Mouse (Mus musculus): ENCODE results near the gene Disp3. TPM values are rescaled to one million over a fixed set of nuclear protein-coding genes. Genes with fewer than 3 reads are reported as not detected.

Disp3 gene
- polyA plus RNA-seq, 1 experiment from 2014 or later: 0.17 TPM

- Histone ChIP-seq H3K27me3 (ENCODE audit: control insufficient read depth, insufficient read depth, low read depth, low read length) (0 out of 2 replicates have a peak, but pooled peaks cover 2% of the 10 kb centered on the region), H3K36me3 (ENCODE audit: control insufficient read depth, insufficient read depth) (no peaks in the 10 kb centered on the region), H3K9me3 (replicated peaks; ENCODE audit: control insufficient read depth, low read length) (no peaks in the 10 kb centered on the region), H3K4me2 (ENCODE audit: low read depth, low read length) (no peak overlapping the region), H3K9ac (ENCODE audit: low read depth, low read length) (no peak overlapping the region), H3K27ac (ENCODE audit: low read length) (no peak overlapping the region), H3K4me1 (ENCODE audit: control insufficient read depth, low read depth, low read length) (no peaks in the 10 kb centered on the region), H3K4me3 (ENCODE audit: low read depth, low read length) (no peak overlapping the region)
- ATAC-seq (ENCODE audit: low read depth): no peak
- 72% methylated on average over 12 of the region's 12 CpGs for WGBS (ENCODE audit: insufficient replicate concordance)
These were observed 31.6 kb upstream of the Disp3 start for GRCm38 (mm10) chr4:148319366-148319765.

DNA sequence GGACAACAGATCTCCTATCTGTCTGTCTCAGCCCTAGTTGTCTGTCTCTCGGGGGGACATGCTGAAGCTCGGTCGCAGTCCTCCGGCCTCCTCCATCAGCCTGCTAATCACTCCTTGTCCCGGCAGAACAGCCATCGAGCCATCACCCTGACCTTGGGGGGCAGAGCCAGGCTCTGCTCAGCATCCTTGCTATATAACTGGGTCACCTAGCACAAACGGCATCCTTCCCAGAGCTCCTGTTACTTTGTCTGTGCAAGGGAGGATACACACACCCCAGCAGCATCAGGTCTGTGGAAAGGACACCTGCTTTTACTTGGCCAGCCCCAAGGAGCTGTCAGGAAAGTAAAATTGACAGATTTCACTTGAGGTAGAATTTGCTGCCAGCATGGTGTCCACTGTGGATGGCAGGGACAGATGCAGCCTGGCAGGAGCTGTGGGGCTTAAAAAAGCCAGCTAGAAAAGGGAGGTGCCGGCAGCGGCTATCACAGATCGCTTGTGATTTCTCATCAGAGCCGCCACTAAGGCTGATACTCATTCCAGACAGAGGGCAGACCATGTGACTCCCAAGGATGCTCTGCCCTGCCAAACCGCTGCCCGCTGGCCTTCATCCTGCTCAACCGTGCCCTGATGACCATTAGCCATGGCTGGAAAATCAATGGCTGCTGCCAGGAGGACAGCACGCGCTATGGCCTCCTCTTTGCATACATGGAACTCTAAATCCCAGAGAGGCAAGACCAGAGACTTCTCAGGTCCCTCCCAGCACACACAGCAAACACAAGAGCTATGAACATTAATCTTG, 27.8 kb upstream of the Disp3 start:
- Histone ChIP-seq H3K4me2 (ENCODE audit: low read depth, low read length) (no peak overlapping the region), H3K4me3 (ENCODE audit: low read depth, low read length) (no peak overlapping the region), H3K4me1 (ENCODE audit: control insufficient read depth, low read depth, low read length) (no peaks in the 10 kb centered on the region), H3K36me3 (ENCODE audit: control insufficient read depth, insufficient read depth) (no peaks in the 10 kb centered on the region), H3K27me3 (ENCODE audit: control insufficient read depth, insufficient read depth, low read depth, low read length) (no peaks in the 10 kb centered on the region), H3K27ac (ENCODE audit: low read length) (no peak overlapping the region), H3K9me3 (replicated peaks; ENCODE audit: control insufficient read depth, low read length) (no peaks in the 10 kb centered on the region), H3K9ac (ENCODE audit: low read depth, low read length) (no peak overlapping the region)
- WGBS (ENCODE audit: insufficient replicate concordance): 71% methylated on average over 16 of the region's 16 CpGs
- ATAC-seq (ENCODE audit: low read depth): no peak

GRCm38 (mm10) chr4:148314396-148314795, 26.6 kb upstream of the Disp3 start:
- Histone ChIP-seq H3K9ac (ENCODE audit: low read depth, low read length) (no peak overlapping the region), H3K4me3 (ENCODE audit: low read depth, low read length) (no peak overlapping the region), H3K27me3 (ENCODE audit: control insufficient read depth, insufficient read depth, low read depth, low read length) (no peaks in the 10 kb centered on the region), H3K36me3 (ENCODE audit: control insufficient read depth, insufficient read depth) (no peaks in the 10 kb centered on the region), H3K4me1 (ENCODE audit: control insufficient read depth, low read depth, low read length) (no peaks in the 10 kb centered on the region), H3K27ac (ENCODE audit: low read length) (no peak overlapping the region), H3K9me3 (replicated peaks; ENCODE audit: control insufficient read depth, low read length) (no peaks in the 10 kb centered on the region), H3K4me2 (ENCODE audit: low read depth, low read length) (no peak overlapping the region)
- WGBS (ENCODE audit: insufficient replicate concordance): 63% methylated on average over 10 of the region's 10 CpGs
- ATAC-seq (ENCODE audit: low read depth): no peak

DNA sequence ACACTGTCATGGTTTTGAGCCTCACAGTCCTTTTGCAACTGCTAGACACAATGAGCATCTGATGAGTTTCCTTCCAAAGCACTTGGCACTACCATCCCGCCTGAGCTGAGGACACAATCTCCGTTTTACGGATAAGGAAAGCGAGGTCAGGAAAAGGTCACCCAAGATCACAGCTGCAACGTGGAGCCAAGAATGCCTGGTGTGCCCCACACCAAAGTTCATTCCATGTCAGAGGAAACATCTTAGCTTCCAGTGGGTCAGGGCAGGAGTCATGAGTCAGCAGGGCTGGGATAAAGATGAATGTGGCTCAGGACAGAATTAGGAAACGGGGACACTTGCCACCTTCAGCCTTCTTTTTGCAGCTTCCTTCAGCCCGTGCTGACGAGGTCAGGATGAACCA, 25.8 kb upstream of the Disp3 start:
- Histone ChIP-seq H3K4me1 (ENCODE audit: control insufficient read depth, low read depth, low read length) (no peaks in the 10 kb centered on the region), H3K27ac (ENCODE audit: low read length) (no peak overlapping the region), H3K9ac (ENCODE audit: low read depth, low read length) (no peak overlapping the region), H3K36me3 (ENCODE audit: control insufficient read depth, insufficient read depth) (no peaks in the 10 kb centered on the region), H3K4me2 (ENCODE audit: low read depth, low read length) (no peak overlapping the region), H3K4me3 (ENCODE audit: low read depth, low read length) (no peak overlapping the region), H3K9me3 (replicated peaks; ENCODE audit: control insufficient read depth, low read length) (no peaks in the 10 kb centered on the region), H3K27me3 (ENCODE audit: control insufficient read depth, insufficient read depth, low read depth, low read length) (no peaks in the 10 kb centered on the region)
- 24% methylated on average over 8 of the region's 8 CpGs for WGBS (ENCODE audit: insufficient replicate concordance)
- ATAC-seq (ENCODE audit: low read depth): no peak

DNA sequence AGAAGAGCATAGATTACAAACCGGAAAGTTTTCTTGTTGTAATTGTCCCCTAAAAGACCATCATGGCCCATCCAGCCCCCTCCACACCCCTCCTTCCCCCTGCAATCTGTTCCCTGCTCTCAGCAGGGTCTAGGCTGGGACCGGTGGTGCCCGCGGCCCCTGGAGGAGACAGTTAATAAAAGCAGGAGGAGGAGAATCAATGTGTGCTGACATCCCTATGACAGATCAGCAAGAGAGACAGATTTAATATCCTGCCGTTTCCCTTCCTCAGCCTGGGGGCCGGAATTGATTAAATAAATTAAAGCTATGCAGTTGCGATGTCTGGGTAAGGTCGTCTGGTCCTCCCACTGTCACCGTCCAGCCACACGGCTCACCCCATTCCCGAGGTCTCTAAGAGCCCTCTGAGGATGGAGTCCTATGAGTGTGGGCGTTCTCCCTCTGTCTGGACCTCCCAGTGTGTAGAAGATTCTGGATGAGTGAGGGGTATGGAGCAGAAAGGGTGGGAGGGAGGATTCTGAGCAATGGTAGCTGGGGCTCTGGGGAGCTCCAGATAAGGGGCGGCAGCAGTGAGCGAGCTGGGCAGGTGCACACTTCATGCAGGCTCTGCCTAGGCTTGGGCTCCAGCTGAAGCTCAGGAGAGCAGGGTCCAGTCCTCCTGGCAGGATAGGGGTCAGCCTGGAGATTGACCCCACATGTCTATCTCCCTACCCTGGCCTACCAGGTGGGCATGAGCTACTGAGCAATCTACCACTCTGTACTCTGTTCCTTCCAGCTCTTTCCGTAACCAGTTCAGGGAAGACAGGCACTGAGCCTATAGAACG, 24.7 kb upstream of the Disp3 start:
- no peaks in the 10 kb centered on the region for H3K4me1 ChIP-seq (ENCODE audit: control insufficient read depth, low read depth, low read length)
- H3K36me3 ChIP-seq (ENCODE audit: control insufficient read depth, insufficient read depth): no peaks in the 10 kb centered on the region
- H3K27me3 ChIP-seq (ENCODE audit: control insufficient read depth, insufficient read depth, low read depth, low read length): no peaks in the 10 kb centered on the region
- no peak overlapping the region for H3K4me2 ChIP-seq (ENCODE audit: low read depth, low read length)
- WGBS (ENCODE audit: insufficient replicate concordance): 58% methylated on average over 16 of the region's 16 CpGs
- no peak overlapping the region for H3K4me3 ChIP-seq (ENCODE audit: low read depth, low read length)
- no peaks in the 10 kb centered on the region for H3K9me3 ChIP-seq (replicated peaks; ENCODE audit: control insufficient read depth, low read length)
- no peak overlapping the region for H3K27ac ChIP-seq (ENCODE audit: low read length)
- no peak overlapping the region for H3K9ac ChIP-seq (ENCODE audit: low read depth, low read length)
- ATAC-seq (ENCODE audit: low read depth): no peak

- no peak overlapping the region for H3K27ac ChIP-seq (ENCODE audit: low read length)
- no peaks in the 10 kb centered on the region for H3K4me1 ChIP-seq (ENCODE audit: control insufficient read depth, low read depth, low read length)
- no peak for ATAC-seq (ENCODE audit: low read depth)
- 63% methylated on average over 7 of the region's 7 CpGs for WGBS (ENCODE audit: insufficient replicate concordance)
- no peaks in the 10 kb centered on the region for H3K27me3 ChIP-seq (ENCODE audit: control insufficient read depth, insufficient read depth, low read depth, low read length)
- no peak overlapping the region for H3K4me3 ChIP-seq (ENCODE audit: low read depth, low read length)
- H3K9ac ChIP-seq (ENCODE audit: low read depth, low read length): no peak overlapping the region
- H3K9me3 ChIP-seq (replicated peaks; ENCODE audit: control insufficient read depth, low read length): no peaks in the 10 kb centered on the region
- no peaks in the 10 kb centered on the region for H3K36me3 ChIP-seq (ENCODE audit: control insufficient read depth, insufficient read depth)
- H3K4me2 ChIP-seq (ENCODE audit: low read depth, low read length): no peak overlapping the region
These were observed 23.1 kb upstream of the Disp3 start for GRCm38 (mm10) chr4:148310845-148311244.

DNA sequence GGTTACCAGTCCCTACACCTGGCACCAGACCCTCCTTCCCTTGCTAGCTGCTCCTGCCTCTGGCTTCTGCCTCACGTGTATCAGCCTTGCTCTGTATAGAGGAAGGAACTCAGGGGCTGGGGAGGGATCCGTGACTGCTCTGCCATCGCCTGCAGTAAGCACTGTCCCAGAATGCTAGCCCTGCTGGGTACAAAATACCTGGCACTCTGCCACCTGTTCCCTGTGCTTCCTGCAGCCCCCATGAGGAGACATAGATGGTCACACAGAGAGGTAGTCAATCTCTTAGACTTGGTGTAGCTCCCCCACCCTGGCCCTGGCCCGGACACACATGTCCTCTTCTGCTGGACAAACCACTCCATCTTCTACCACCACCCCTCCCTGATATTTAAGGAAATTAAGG, 22.4 kb upstream of the Disp3 start:
- H3K9me3 ChIP-seq (replicated peaks; ENCODE audit: control insufficient read depth, low read length): no peaks in the 10 kb centered on the region
- H3K27me3 ChIP-seq (ENCODE audit: control insufficient read depth, insufficient read depth, low read depth, low read length): no peaks in the 10 kb centered on the region
- no peak overlapping the region for H3K4me2 ChIP-seq (ENCODE audit: low read depth, low read length)
- no peaks in the 10 kb centered on the region for H3K36me3 ChIP-seq (ENCODE audit: control insufficient read depth, insufficient read depth)
- WGBS (ENCODE audit: insufficient replicate concordance): 38% methylated on average over 4 of the region's 4 CpGs
- H3K27ac ChIP-seq (ENCODE audit: low read length): no peak overlapping the region
- no peak for ATAC-seq (ENCODE audit: low read depth)
- H3K4me1 ChIP-seq (ENCODE audit: control insufficient read depth, low read depth, low read length): no peaks in the 10 kb centered on the region
- no peak overlapping the region for H3K4me3 ChIP-seq (ENCODE audit: low read depth, low read length)
- no peak overlapping the region for H3K9ac ChIP-seq (ENCODE audit: low read depth, low read length)

DNA sequence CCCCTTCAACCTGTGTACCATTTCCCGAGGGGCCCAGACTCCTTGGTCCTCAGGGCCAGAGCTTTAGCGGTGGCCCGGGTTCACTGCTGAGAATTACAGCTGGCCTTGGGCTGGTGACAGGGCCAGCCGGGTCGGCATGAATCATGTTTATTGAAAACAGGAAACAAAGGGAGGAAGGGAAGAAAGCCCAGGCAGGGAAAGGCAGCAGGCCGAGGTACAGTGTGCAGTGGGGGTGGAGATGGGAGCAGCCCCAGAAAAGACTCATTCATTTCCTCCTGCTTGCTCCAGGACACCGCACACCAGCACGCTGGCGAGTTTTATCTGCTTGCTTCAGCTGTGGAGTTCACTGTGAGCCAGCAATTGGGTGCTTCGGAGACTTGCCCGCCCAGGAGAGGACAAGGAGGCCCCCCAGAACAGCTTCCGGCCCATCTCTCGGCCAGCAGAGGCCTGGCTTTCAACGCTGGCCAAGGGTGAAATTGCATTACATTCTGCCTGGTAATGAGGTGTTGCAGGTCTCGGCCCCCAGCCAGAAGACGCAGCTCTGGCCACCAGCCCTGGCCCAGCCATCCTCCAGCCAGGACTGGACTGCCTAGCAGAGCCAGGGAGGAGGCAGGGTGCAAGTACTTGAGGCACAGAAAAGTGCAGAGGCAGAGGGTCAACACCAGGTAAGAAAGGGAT, 18.8 kb upstream of the Disp3 start:
- Histone ChIP-seq H3K27me3 (ENCODE audit: control insufficient read depth, insufficient read depth, low read depth, low read length) (no peaks in the 10 kb centered on the region), H3K4me1 (ENCODE audit: control insufficient read depth, low read depth, low read length) (no peaks in the 10 kb centered on the region), H3K27ac (ENCODE audit: low read length) (no peak overlapping the region), H3K4me3 (ENCODE audit: low read depth, low read length) (no peak overlapping the region), H3K9ac (ENCODE audit: low read depth, low read length) (no peak overlapping the region), H3K4me2 (ENCODE audit: low read depth, low read length) (no peak overlapping the region), H3K36me3 (ENCODE audit: control insufficient read depth, insufficient read depth) (no peaks in the 10 kb centered on the region), H3K9me3 (replicated peaks; ENCODE audit: control insufficient read depth, low read length) (no peaks in the 10 kb centered on the region)
- peak; percentile 50 for ATAC-seq (ENCODE audit: low read depth)
- WGBS (ENCODE audit: insufficient replicate concordance): 14% methylated on average over 16 of the region's 16 CpGs

GRCm38 (mm10) chr4:148298720-148299119, 11.0 kb upstream of the Disp3 start:
- WGBS (ENCODE audit: insufficient replicate concordance): 27% methylated on average over 5 of the region's 5 CpGs
- no peaks in the 10 kb centered on the region for H3K9me3 ChIP-seq (replicated peaks; ENCODE audit: control insufficient read depth, low read length)
- H3K27ac ChIP-seq (ENCODE audit: low read length): no peak overlapping the region
- H3K27me3 ChIP-seq (ENCODE audit: control insufficient read depth, insufficient read depth, low read depth, low read length): no peaks in the 10 kb centered on the region
- ATAC-seq (ENCODE audit: low read depth): no peak
- H3K9ac ChIP-seq (ENCODE audit: low read depth, low read length): no peak overlapping the region
- no peak overlapping the region for H3K4me2 ChIP-seq (ENCODE audit: low read depth, low read length)
- H3K4me3 ChIP-seq (ENCODE audit: low read depth, low read length): no peak overlapping the region
- no peaks in the 10 kb centered on the region for H3K4me1 ChIP-seq (ENCODE audit: control insufficient read depth, low read depth, low read length)
- no peaks in the 10 kb centered on the region for H3K36me3 ChIP-seq (ENCODE audit: control insufficient read depth, insufficient read depth)

Data from liver, embryonic 16.5 days (tissue).